Mouse (Mus musculus) bone marrow macrophage, adult 2 months (primary cell): ENCODE data around the gene Slxl1. TPM values are rescaled to one million over a fixed set of nuclear protein-coding genes. Genes with fewer than 3 reads are reported as not detected.
"Not testable (repeated sequence)": the region's sequence is repeated elsewhere in the genome, so short reads cannot be mapped to it uniquely, and the experiment has no call there.

Source experiments
- H3K27ac ChIP-seq: 2 replicates; pipeline ENCODE4 v1.5.1; 2012; ENCODE audit warnings: low read depth, low read length; ENCODE audit not compliant: insufficient read depth
- H3K4me1 ChIP-seq: 2 replicates; pipeline ENCODE4 v1.6.1; 2012; ENCODE audit warnings: low read length; ENCODE audit not compliant: control insufficient read depth, insufficient read depth
- H3K4me3 ChIP-seq: 2 replicates; pipeline ENCODE4 v1.5.1; 2012; ENCODE audit warnings: mild to moderate bottlenecking, low read length, moderate library complexity; ENCODE audit not compliant: insufficient read depth
- polyA plus RNA-seq: library from polyadenylated mRNA; stranded (reverse); fragments of >200 nt; gene quantifications from 2 replicates; pipeline ENCODE4 v1.2.4, GENCODE M21; 2012; ENCODE audit not compliant: missing spikeins, insufficient read depth, insufficient read length

Slxl1 gene
- polyA plus RNA-seq = not detected in 2 replicates

GRCm38 (mm10) chrX:55226576-55226975, at the start of gene Slxl1:
Slxl1 (plus strand) TSS chrX:55226876.
- not testable (repeated sequence) for H3K27ac ChIP-seq, H3K4me1 ChIP-seq, H3K4me3 ChIP-seq
